Mouse (Mus musculus) lung, postnatal 10 days (tissue): ENCODE measurements around the gene Mtx1.
"Not testable (repeated sequence)": the region's sequence is repeated elsewhere in the genome, so short reads cannot be mapped to it uniquely, and the experiment has no call there.

Source experiments
- DNase-seq: peaks from one replicate; pipeline ENCODE4 v3.0.0; 2021

Gene Mtx1

GRCm38 (mm10) chr3:89238494-89238893, 11.6 kb upstream of the Mtx1 start:
- DNase-seq: no peak

- peak; percentile 11 for DNase-seq
Measured at GRCm38 (mm10) chr3:89237682-89238081, 10.8 kb upstream of the Mtx1 start.

- no peak for DNase-seq
Measured at GRCm38 (mm10) chr3:89236516-89236915, 9.6 kb upstream of the Mtx1 start.

- peak; percentile 66 for DNase-seq
Measured at GRCm38 (mm10) chr3:89233562-89234110, 6.7 kb upstream of the Mtx1 start.

GRCm38 (mm10) chr3:89232614-89233013, 5.7 kb upstream of the Mtx1 start:
- DNase-seq: peak; percentile 70

- DNase-seq: no peak
Measured at GRCm38 (mm10) chr3:89231772-89232275, 4.9 kb upstream of the Mtx1 start.

GRCm38 (mm10) chr3:89231345-89231744, 4.5 kb upstream of the Mtx1 start:
- no peak for DNase-seq

- DNase-seq: no peak
Measured at GRCm38 (mm10) chr3:89230561-89230960, 3.7 kb upstream of the Mtx1 start.

GRCm38 (mm10) chr3:89229276-89229675, 2.4 kb upstream of the Mtx1 start:
- no peak for DNase-seq

- peak; percentile 66 for DNase-seq
Measured at GRCm38 (mm10) chr3:89228836-89229235, 1.9 kb upstream of the Mtx1 start, which contains the start of gene Muc1. Gene Muc1 (plus strand): TSS chr3:89229057.

- DNase-seq: peak; percentile 93
Measured at GRCm38 (mm10) chr3:89228180-89228549, 1.3 kb upstream of the Mtx1 start.

GRCm38 (mm10) chr3:89227307-89228179, 655 bp upstream of the Mtx1 start:
- DNase-seq: peak; percentile 95

GRCm38 (mm10) chr3:89226361-89226760, 527 bp downstream of the Mtx1 start:
- DNase-seq: no peak

- DNase-seq: no peak
Measured at GRCm38 (mm10) chr3:89225918-89226317, 970 bp downstream of the Mtx1 start.

GRCm38 (mm10) chr3:89225321-89225815, 1.5 kb downstream of the Mtx1 start:
- DNase-seq: no peak

GRCm38 (mm10) chr3:89224796-89225195, 2.1 kb downstream of the Mtx1 start:
- no peak for DNase-seq

- no peak for DNase-seq
Measured at GRCm38 (mm10) chr3:89221167-89221566, 5.7 kb downstream of the Mtx1 start.

- DNase-seq: no peak
Measured at GRCm38 (mm10) chr3:89219546-89219945, 7.3 kb downstream of the Mtx1 start.

GRCm38 (mm10) chr3:89218271-89218670, 8.6 kb downstream of the Mtx1 start:
- DNase-seq: peak; percentile 66

- not testable (repeated sequence) for DNase-seq
Measured at GRCm38 (mm10) chr3:89216407-89216806, 10.5 kb downstream of the Mtx1 start.

GRCm38 (mm10) chr3:89215853-89216252, 11.0 kb downstream of the Mtx1 start:
- DNase-seq: peak; percentile 89

- peak; percentile 72 for DNase-seq
Measured at GRCm38 (mm10) chr3:89214681-89215411, 12.0 kb downstream of the Mtx1 start, which contains the start of gene Thbs3. Gene Thbs3 (plus strand): TSS chr3:89215180.
